Mouse (Mus musculus): ENCODE data around the gene Ppara.

Ppara gene

GRCm38 (mm10) chr15:85705013-85705528 lies 29.7 kb upstream of the Ppara start:
- no peak for DNase-seq (ENCODE audit: low spot score in 2 of 2)

- DNase-seq (ENCODE audit: low spot score in 2 of 2) = peak; percentile 51 to 57
These were observed 29.0 kb upstream of the Ppara start for GRCm38 (mm10) chr15:85705566-85706332.

- DNase-seq (ENCODE audit: low spot score in 2 of 2) = peak in 1 of 2 experiments; percentile 38
These were observed 28.3 kb upstream of the Ppara start for GRCm38 (mm10) chr15:85706527-85706926.

- peak in 1 of 2 experiments; percentile 42 for DNase-seq (ENCODE audit: low spot score in 2 of 2)
These were observed 27.8 kb upstream of the Ppara start for GRCm38 (mm10) chr15:85707017-85707416.

GRCm38 (mm10) chr15:85707458-85708030 lies 27.2 kb upstream of the Ppara start:
- DNase-seq (ENCODE audit: low spot score in 2 of 2) = no peak

GRCm38 (mm10) chr15:85708217-85708616 lies 26.6 kb upstream of the Ppara start:
- peak in 1 of 2 experiments; percentile 28 for DNase-seq (ENCODE audit: low spot score in 2 of 2)

GRCm38 (mm10) chr15:85708843-85709242 lies 25.9 kb upstream of the Ppara start:
- DNase-seq (ENCODE audit: low spot score in 2 of 2) = peak in 1 of 2 experiments; percentile 56

- DNase-seq (ENCODE audit: low spot score in 2 of 2) = peak; percentile 91
These were observed 25.4 kb upstream of the Ppara start for GRCm38 (mm10) chr15:85709268-85709973.

- DNase-seq (ENCODE audit: low spot score in 2 of 2) = peak; percentile 90 to 92
These were observed 24.6 kb upstream of the Ppara start for GRCm38 (mm10) chr15:85710179-85710578.

- peak in 1 of 2 experiments; percentile 48 for DNase-seq (ENCODE audit: low spot score in 2 of 2)
These were observed 23.9 kb upstream of the Ppara start for GRCm38 (mm10) chr15:85710641-85711580.

- DNase-seq (ENCODE audit: low spot score in 2 of 2) = peak; percentile 49 to 62
These were observed 22.1 kb upstream of the Ppara start for GRCm38 (mm10) chr15:85712565-85713168.

- DNase-seq (ENCODE audit: low spot score in 2 of 2) = no peak
These were observed 21.4 kb upstream of the Ppara start for GRCm38 (mm10) chr15:85713417-85713816.

GRCm38 (mm10) chr15:85715059-85715458 lies 19.7 kb upstream of the Ppara start:
- no peak for DNase-seq (ENCODE audit: low spot score in 2 of 2)

- peak; percentile 86 to 88 for DNase-seq (ENCODE audit: low spot score in 2 of 2)
These were observed 18.7 kb upstream of the Ppara start for GRCm38 (mm10) chr15:85716045-85716444.

- DNase-seq (ENCODE audit: low spot score in 2 of 2) = peak in 1 of 2 experiments; percentile 32
These were observed 18.2 kb upstream of the Ppara start for GRCm38 (mm10) chr15:85716591-85716990.

- DNase-seq (ENCODE audit: low spot score in 2 of 2) = no peak
These were observed 17.8 kb upstream of the Ppara start for GRCm38 (mm10) chr15:85717008-85717407.

- no peak for DNase-seq (ENCODE audit: low spot score in 2 of 2)
These were observed 17.0 kb upstream of the Ppara start for GRCm38 (mm10) chr15:85717800-85718199.

- no peak for DNase-seq (ENCODE audit: low spot score in 2 of 2)
These were observed 15.8 kb upstream of the Ppara start for GRCm38 (mm10) chr15:85719017-85719416.

- no peak for DNase-seq (ENCODE audit: low spot score in 2 of 2)
These were observed 14.4 kb upstream of the Ppara start for GRCm38 (mm10) chr15:85720366-85720841.
